Mouse (Mus musculus): ENCODE results near the gene Bin2. TPM values are rescaled to one million over a fixed set of nuclear protein-coding genes. Genes with fewer than 3 reads are reported as not detected.
"Not testable (repeated sequence)": the region's sequence is repeated elsewhere in the genome, so short reads cannot be mapped to it uniquely, and the experiment has no call there.

The Bin2 gene
- polyA plus RNA-seq, 1 experiment from 2014 or later = 2.1 TPM

- Histone ChIP-seq H3K27ac (ENCODE audit: low read length) (no peak overlapping the region), H3K9me3 (ENCODE audit: low read length) (no peaks in the 10 kb centered on the region), H3K4me3 (ENCODE audit: low read length) (no peak overlapping the region), H3K9ac (replicated peaks; ENCODE audit: low read length) (no peak overlapping the region), H3K27me3 (ENCODE audit: insufficient read depth, low read length) (peaks cover 16% of the 10 kb centered on the region), H3K4me1 (ENCODE audit: insufficient read depth, low read length) (peaks cover 43% of the 10 kb centered on the region), H3K4me2 (replicated peaks; ENCODE audit: low read depth, low read length) (no peak overlapping the region), H3K36me3 (ENCODE audit: insufficient read depth, low read length) (no peaks in the 10 kb centered on the region)
- 73% methylated on average over 12 of the region's 12 CpGs for WGBS
- ATAC-seq (ENCODE audit: low FRiP score, low TSS enrichment) = no peak
Measured at GRCm38 (mm10) chr15:100631454-100632170, 37.7 kb downstream of the Bin2 start.

DNA sequence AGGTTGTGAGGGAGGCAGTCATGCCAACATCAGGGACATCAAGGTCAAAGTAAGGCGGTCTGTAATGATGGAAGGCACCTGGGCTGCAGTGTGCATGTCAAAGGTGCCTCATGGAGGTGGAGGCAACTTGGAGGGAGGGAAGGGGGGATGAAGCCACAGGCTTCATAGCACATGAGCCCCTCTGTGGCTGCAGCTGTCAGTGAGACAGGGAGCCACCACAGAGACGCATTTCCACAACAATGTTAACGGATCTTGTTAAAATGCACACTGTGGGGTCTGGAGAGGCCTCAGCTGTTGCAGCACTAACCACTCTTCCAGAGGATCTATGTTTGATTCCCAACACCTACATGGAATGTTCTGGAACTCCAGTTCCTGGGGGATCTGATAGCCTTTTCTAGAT is 39.2 kb downstream of the Bin2 start:
- Histone ChIP-seq H3K9ac (replicated peaks; ENCODE audit: low read length) (no peak overlapping the region), H3K4me1 (ENCODE audit: insufficient read depth, low read length) (peaks cover 38% of the 10 kb centered on the region), H3K4me2 (replicated peaks; ENCODE audit: low read depth, low read length) (no peak overlapping the region), H3K4me3 (ENCODE audit: low read length) (no peak overlapping the region), H3K27me3 (ENCODE audit: insufficient read depth, low read length) (peaks cover 3% of the 10 kb centered on the region), H3K9me3 (ENCODE audit: low read length) (no peaks in the 10 kb centered on the region), H3K36me3 (ENCODE audit: insufficient read depth, low read length) (no peaks in the 10 kb centered on the region), H3K27ac (ENCODE audit: low read length) (no peak overlapping the region)
- no peak for ATAC-seq (ENCODE audit: low FRiP score, low TSS enrichment)
- WGBS = 63% methylated on average over 3 of the region's 3 CpGs

DNA sequence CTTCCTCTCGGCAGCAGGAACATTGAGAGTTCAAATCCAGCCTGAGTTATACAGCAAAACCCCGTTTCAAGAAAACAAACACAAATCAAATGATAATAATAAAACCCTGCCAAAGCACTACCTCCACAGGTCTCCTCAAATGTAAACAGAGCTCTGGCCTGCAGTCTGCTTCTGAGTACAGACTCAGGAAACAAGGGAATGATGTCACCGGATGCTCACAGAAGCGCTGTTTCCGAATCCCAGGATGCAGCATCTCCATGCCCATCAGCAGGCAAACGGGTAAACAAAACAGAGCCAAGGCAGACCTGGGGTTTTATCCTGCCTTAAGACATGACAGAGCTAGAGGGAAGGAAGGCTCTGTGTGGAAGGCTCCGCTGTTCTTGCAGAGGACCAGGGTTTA is 40.6 kb downstream of the Bin2 start:
- no peak for ATAC-seq (ENCODE audit: low FRiP score, low TSS enrichment)
- H3K4me3 ChIP-seq (ENCODE audit: low read length) = no peak overlapping the region
- H3K27ac ChIP-seq (ENCODE audit: low read length) = peak overlapping the region; percentile 58; the same call in 1 of the 2 replicates
- H3K9me3 ChIP-seq (ENCODE audit: low read length) = no peaks in the 10 kb centered on the region
- 55% methylated on average over 7 of the region's 7 CpGs for WGBS
- no peak overlapping the region for H3K9ac ChIP-seq (replicated peaks; ENCODE audit: low read length)
- no peaks in the 10 kb centered on the region for H3K27me3 ChIP-seq (ENCODE audit: insufficient read depth, low read length)
- H3K4me2 ChIP-seq (replicated peaks; ENCODE audit: low read depth, low read length) = no peak overlapping the region
- peaks cover 39% of the 10 kb centered on the region for H3K4me1 ChIP-seq (ENCODE audit: insufficient read depth, low read length)
- H3K36me3 ChIP-seq (ENCODE audit: insufficient read depth, low read length) = no peaks in the 10 kb centered on the region

DNA sequence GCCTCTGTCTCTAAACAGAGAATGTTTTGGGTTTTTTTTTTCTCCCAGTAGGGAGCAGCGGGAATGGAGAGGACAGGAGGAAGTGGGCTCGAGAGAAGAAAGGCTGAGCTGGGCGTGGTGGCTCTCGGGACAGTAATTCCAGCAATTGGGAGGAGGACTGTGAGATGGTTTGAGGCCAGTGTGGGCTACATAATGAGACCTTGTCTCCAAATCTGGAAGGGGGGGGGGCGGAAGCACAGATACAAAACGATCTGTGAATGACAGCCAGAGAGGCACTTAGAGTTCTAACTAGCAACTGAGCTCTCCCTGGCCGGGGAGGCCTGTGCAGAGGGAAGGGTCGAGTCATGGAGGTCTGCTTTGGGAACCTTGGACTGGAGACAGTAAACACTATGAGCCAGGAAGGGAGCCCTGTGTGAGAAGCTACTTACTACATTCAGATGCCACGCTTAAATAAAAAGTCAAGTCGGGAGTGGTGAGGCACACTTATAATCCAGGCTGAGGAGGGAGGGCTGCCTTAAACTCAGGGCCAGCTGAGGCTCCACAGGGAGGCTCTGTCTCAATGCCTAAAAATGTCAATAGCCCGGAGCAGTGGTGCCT is 41.5 kb downstream of the Bin2 start:
- Histone ChIP-seq H3K4me3 (ENCODE audit: low read length) (no peak overlapping the region), H3K36me3 (ENCODE audit: insufficient read depth, low read length) (no peaks in the 10 kb centered on the region), H3K27ac (ENCODE audit: low read length) (peak overlapping the region; percentile 22), H3K4me2 (replicated peaks; ENCODE audit: low read depth, low read length) (0 out of 2 replicates have a peak overlapping the region, but pooled peaks have one; percentile 7), H3K27me3 (ENCODE audit: insufficient read depth, low read length) (no peaks in the 10 kb centered on the region), H3K9ac (replicated peaks; ENCODE audit: low read length) (peak overlapping the region; percentile 2; the same call in 1 of the 2 replicates), H3K9me3 (ENCODE audit: low read length) (no peaks in the 10 kb centered on the region), H3K4me1 (ENCODE audit: insufficient read depth, low read length) (peaks cover 32% of the 10 kb centered on the region)
- no peak for ATAC-seq (ENCODE audit: low FRiP score, low TSS enrichment)
- WGBS = 8% methylated on average over 11 of the region's 11 CpGs

- Histone ChIP-seq H3K9me3 (ENCODE audit: low read length) (no peaks in the 10 kb centered on the region), H3K9ac (replicated peaks; ENCODE audit: low read length) (peak overlapping the region; percentile 2; the same call in 1 of the 2 replicates), H3K27me3 (ENCODE audit: insufficient read depth, low read length) (no peaks in the 10 kb centered on the region), H3K36me3 (ENCODE audit: insufficient read depth, low read length) (no peaks in the 10 kb centered on the region), H3K4me3 (ENCODE audit: low read length) (no peak overlapping the region), H3K4me1 (ENCODE audit: insufficient read depth, low read length) (peaks cover 29% of the 10 kb centered on the region), H3K4me2 (replicated peaks; ENCODE audit: low read depth, low read length) (0 out of 2 replicates have a peak overlapping the region, but pooled peaks have one; percentile 7), H3K27ac (ENCODE audit: low read length) (peak overlapping the region; percentile 22)
- 20% methylated on average over 10 of the region's 10 CpGs for WGBS
- no peak for ATAC-seq (ENCODE audit: low FRiP score, low TSS enrichment)
Measured at GRCm38 (mm10) chr15:100627287-100627686, 42.1 kb downstream of the Bin2 start.

DNA sequence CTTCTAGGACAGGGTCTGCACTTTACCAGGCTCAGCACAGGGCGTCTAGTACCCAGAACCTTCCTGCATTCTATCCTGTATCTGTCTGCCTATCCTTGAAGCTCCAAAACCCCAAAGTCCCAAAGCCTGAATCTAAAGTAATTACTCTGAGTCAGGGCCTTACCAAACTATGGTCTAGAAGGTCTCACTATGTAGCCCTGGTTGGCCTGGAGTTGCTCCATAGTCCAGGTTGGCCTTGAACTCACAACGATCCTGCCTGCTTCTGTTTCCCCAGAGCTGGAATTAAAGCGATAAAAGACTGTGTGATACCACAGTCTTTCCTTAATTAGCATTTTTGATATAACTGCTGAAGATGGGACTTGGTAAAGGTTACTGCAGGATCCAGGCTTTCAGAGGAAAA is 44.9 kb downstream of the Bin2 start:
- H3K27ac ChIP-seq (ENCODE audit: low read length) = no peak overlapping the region
- WGBS = 92% methylated on average over 3 of the region's 3 CpGs
- no peak for ATAC-seq (ENCODE audit: low FRiP score, low TSS enrichment)
- H3K9me3 ChIP-seq (ENCODE audit: low read length) = no peaks in the 10 kb centered on the region
- peaks cover 14% of the 10 kb centered on the region for H3K36me3 ChIP-seq (ENCODE audit: insufficient read depth, low read length)
- no peak overlapping the region for H3K4me2 ChIP-seq (replicated peaks; ENCODE audit: low read depth, low read length)
- no peak overlapping the region for H3K9ac ChIP-seq (replicated peaks; ENCODE audit: low read length)
- no peaks in the 10 kb centered on the region for H3K27me3 ChIP-seq (ENCODE audit: insufficient read depth, low read length)
- peaks cover 28% of the 10 kb centered on the region for H3K4me1 ChIP-seq (ENCODE audit: insufficient read depth, low read length)
- H3K4me3 ChIP-seq (ENCODE audit: low read length) = no peak overlapping the region

GRCm38 (mm10) chr15:100623754-100624153 is 45.6 kb downstream of the Bin2 start:
- WGBS = 92% methylated on average over 9 of the region's 9 CpGs
- Histone ChIP-seq H3K4me3 (ENCODE audit: low read length) (no peak overlapping the region), H3K27ac (ENCODE audit: low read length) (no peak overlapping the region), H3K9ac (replicated peaks; ENCODE audit: low read length) (no peak overlapping the region), H3K9me3 (ENCODE audit: low read length) (no peaks in the 10 kb centered on the region), H3K36me3 (ENCODE audit: insufficient read depth, low read length) (peaks cover 20% of the 10 kb centered on the region), H3K4me2 (replicated peaks; ENCODE audit: low read depth, low read length) (no peak overlapping the region), H3K27me3 (ENCODE audit: insufficient read depth, low read length) (no peaks in the 10 kb centered on the region), H3K4me1 (ENCODE audit: insufficient read depth, low read length) (peaks cover 24% of the 10 kb centered on the region)
- ATAC-seq (ENCODE audit: low FRiP score, low TSS enrichment) = no peak

DNA sequence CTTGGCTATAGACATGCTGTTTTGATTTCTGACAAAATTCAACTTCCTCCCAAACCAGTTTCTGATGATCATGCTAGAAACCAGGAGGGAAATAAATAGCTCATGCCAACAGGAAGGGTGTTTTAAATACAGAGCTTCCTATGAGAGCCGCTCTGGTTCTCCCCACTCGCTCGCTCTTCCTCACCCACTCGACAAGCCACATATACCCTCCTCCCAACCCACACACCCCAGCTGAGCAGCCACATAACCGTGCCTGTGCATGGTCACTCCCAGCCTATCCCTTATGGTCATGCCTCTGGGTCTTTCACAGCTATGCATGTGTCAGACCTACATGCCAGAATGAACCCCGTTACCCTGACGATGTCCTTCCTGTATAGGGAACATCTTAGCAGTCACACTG is 47.2 kb downstream of the Bin2 start:
- WGBS = 80% methylated on average over 7 of the region's 7 CpGs
- ATAC-seq (ENCODE audit: low FRiP score, low TSS enrichment) = 0 out of 2 replicates have a peak, but pooled peaks have one; percentile 36
- H3K9me3 ChIP-seq (ENCODE audit: low read length) = no peaks in the 10 kb centered on the region
- H3K36me3 ChIP-seq (ENCODE audit: insufficient read depth, low read length) = peaks cover 35% of the 10 kb centered on the region
- no peaks in the 10 kb centered on the region for H3K27me3 ChIP-seq (ENCODE audit: insufficient read depth, low read length)
- no peak overlapping the region for H3K9ac ChIP-seq (replicated peaks; ENCODE audit: low read length)
- peak overlapping the region; percentile 50; the same call in 1 of the 2 replicates for H3K27ac ChIP-seq (ENCODE audit: low read length)
- H3K4me1 ChIP-seq (ENCODE audit: insufficient read depth, low read length) = peaks cover 12% of the 10 kb centered on the region
- no peak overlapping the region for H3K4me3 ChIP-seq (ENCODE audit: low read length)
- H3K4me2 ChIP-seq (replicated peaks; ENCODE audit: low read depth, low read length) = no peak overlapping the region

- not testable (repeated sequence) for H3K27me3 ChIP-seq (ENCODE audit: insufficient read depth, low read length); H3K4me2 ChIP-seq (replicated peaks; ENCODE audit: low read depth, low read length); ATAC-seq (ENCODE audit: low FRiP score, low TSS enrichment); H3K27ac ChIP-seq (ENCODE audit: low read length); H3K9me3 ChIP-seq (ENCODE audit: low read length); H3K9ac ChIP-seq (replicated peaks; ENCODE audit: low read length); H3K4me3 ChIP-seq (ENCODE audit: low read length)
- peaks cover 15% of the 10 kb centered on the region for H3K4me1 ChIP-seq (ENCODE audit: insufficient read depth, low read length)
- peaks cover 35% of the 10 kb centered on the region for H3K36me3 ChIP-seq (ENCODE audit: insufficient read depth, low read length)
- 76% methylated on average over 9 of the region's 9 CpGs for WGBS
Measured at GRCm38 (mm10) chr15:100621671-100622070, 47.7 kb downstream of the Bin2 start.

GRCm38 (mm10) chr15:100619200-100619599 is 50.2 kb downstream of the Bin2 start:
- Histone ChIP-seq H3K27me3 (ENCODE audit: insufficient read depth, low read length) (no peaks in the 10 kb centered on the region), H3K9me3 (ENCODE audit: low read length) (no peaks in the 10 kb centered on the region), H3K4me1 (ENCODE audit: insufficient read depth, low read length) (peaks cover 13% of the 10 kb centered on the region), H3K36me3 (ENCODE audit: insufficient read depth, low read length) (peaks cover 35% of the 10 kb centered on the region), H3K4me2 (replicated peaks; ENCODE audit: low read depth, low read length) (no peak overlapping the region), H3K9ac (replicated peaks; ENCODE audit: low read length) (no peak overlapping the region), H3K27ac (ENCODE audit: low read length) (no peak overlapping the region), H3K4me3 (ENCODE audit: low read length) (no peak overlapping the region)
- ATAC-seq (ENCODE audit: low FRiP score, low TSS enrichment) = no peak
- WGBS = 81% methylated on average over 7 of the region's 7 CpGs

All from kidney, embryonic 16.5 days (tissue).